9 mouse cellular contexts compared by ENCODE assay signal in genomic region chr6:110645411-110646361, GRCm38 (mm10). TPM values are rescaled to one million over a fixed set of nuclear protein-coding genes. Genes with fewer than 3 reads are reported as not detected.
A peak's percentile ranks its signal among the peaks of the same experiment; 100 is the strongest.
DNase-seq lines count a peak whose midpoint lies in the region; ATAC-seq and TF ChIP-seq lines count a peak whose summit lies in the region.
"Had no signal": no experiment of that assay in that cellular context is flagged by ENCODE, and none has a peak within 500 bp of the region (broad histone marks: within the 10 kb centered on the region; RNA-seq: fewer than 3 reads in every experiment).

Grm7 (plus strand) TSS chr6:110645581.

- H3K9me3 ChIP-seq in kidney, embryonic 14.5 days (ENCODE audit: control insufficient read depth, low read length), result no peaks in the 10 kb centered on the region

- peak within 1 kb of the TSS; percentile 92 for H3K4me2 ChIP-seq in kidney, embryonic 14.5 days (replicated peaks; ENCODE audit: low read depth, low read length)

- no peak within 1 kb of the TSS for H3K27ac ChIP-seq in kidney, embryonic 14.5 days (ENCODE audit: low read depth, low read length)

- ATAC-seq in kidney, embryonic 14.5 days (ENCODE audit: low FRiP score, low TSS enrichment), result peak; percentile 84

- peak within 1 kb of the TSS; percentile 25 for H3K9ac ChIP-seq in kidney, embryonic 14.5 days (ENCODE audit: low read depth, low read length)

- TF ChIP-seq POLR2A in brain, embryonic 14.5 days (IDR thresholded peaks at IDR 0.05; ENCODE audit: borderline replicate concordance, extremely low read depth, insufficient read depth, insufficient read length, poor library complexity, severe bottlenecking), result no peak

- H3K4me1 ChIP-seq in kidney, embryonic 14.5 days (ENCODE audit: control insufficient read depth, insufficient read depth, low read length), result no peaks in the 10 kb centered on the region
- H3K4me1 ChIP-seq: megakaryocyte, embryonic 14.5 days had no signal

- H3K36me3 ChIP-seq in kidney, embryonic 14.5 days (ENCODE audit: control insufficient read depth, insufficient read depth, low read length), result no peaks in the 10 kb centered on the region

- DNase-seq in kidney, adult 9 months, result no peak
- peak; percentile 85 for DNase-seq in brain, embryonic 14.5 days (ENCODE audit: low read depth)
- DNase-seq in frontal cortex, postnatal 10 days (ENCODE audit: low spot score in 2 of 2), result peak; percentile 45 to 61
- DNase-seq in layer of hippocampus, postnatal 14 days (ENCODE audit: low spot score in 2 of 2), result peak; percentile 65 to 69
- DNase-seq in neural tube, embryonic 10.5 days (ENCODE audit: extremely low spot score, low spot score), result peak; percentile 70
- DNase-seq in spleen, postnatal 10 days (ENCODE audit: low spot score in 2 of 2), result no peak
- DNase-seq in spleen, adult 12 weeks (ENCODE audit: low spot score), result no peak

- TF ChIP-seq CTCF in brain, embryonic 14.5 days (IDR thresholded peaks at IDR 0.05; ENCODE audit: borderline replicate concordance, extremely low read depth, insufficient read depth, insufficient read length), result no peak

- peaks cover 38% of the 10 kb centered on the region for H3K27me3 ChIP-seq in kidney, embryonic 14.5 days (ENCODE audit: control insufficient read depth, insufficient read depth, low read length)

- under 1% methylated on average over 63 of the region's 65 CpGs for WGBS in kidney, embryonic 14.5 days

- H3K4me3 ChIP-seq in kidney, embryonic 14.5 days (ENCODE audit: low read length), result peak within 1 kb of the TSS; percentile 47
- H3K4me3 ChIP-seq: megakaryocyte, embryonic 14.5 days had no signal

RNA-seq across cellular contexts. Expression of gene Grm7, which starts in this region (rescaled TPM):
- 3.5 and 4.8 TPM in 2 replicates for polyA plus RNA-seq in kidney, embryonic 14.5 days (2014; fragmentation: Nextera tagmentation; extraction: Ambion mirVana)
- 8.3 and 14.3 TPM in 2 replicates for polyA plus RNA-seq in brain, embryonic 14.5 days (2012; rRNA removed)
- 10 to 100 TPM; 72.2 to 77.5 TPM for total RNA-seq in layer of hippocampus, postnatal 14 days (2021)

Comparison
In these comparisons a context has a peak if more than half of its experiments do, and no peak if none do; other contexts are left out.
1. DNase-seq: peak in brain, embryonic 14.5 days (single experiment), frontal cortex, postnatal 10 days (2 of 2), layer of hippocampus, postnatal 14 days (2 of 2) and neural tube, embryonic 10.5 days (single experiment); none in kidney, adult 9 months (single experiment), spleen, postnatal 10 days (0 of 2) and spleen, adult 12 weeks (single experiment).